Mouse (Mus musculus) limb, embryonic 10.5 days (tissue): ENCODE data around the gene Megf11. TPM values are rescaled to one million over a fixed set of nuclear protein-coding genes. Genes with fewer than 3 reads are reported as not detected.
"Not testable (repeated sequence)": the region's sequence is repeated elsewhere in the genome, so short reads cannot be mapped to it uniquely, and the experiment has no call there.

Experiments
- DNase-seq: peaks from one replicate; pipeline ENCODE4 v3.0.0-alpha.2; 2017; ENCODE audit warnings: low spot score
- H3K27ac ChIP-seq: fragments of 300-500 bp; sonication (generic); 2 replicates; pipeline ENCODE4 v1.5.1; 2016; ENCODE audit warnings: mild to moderate bottlenecking
- H3K27me3 ChIP-seq: fragments of 300-500 bp; sonication (generic); 2 replicates; pipeline ENCODE4 v1.6.1; 2016; ENCODE audit warnings: low read depth, mild to moderate bottlenecking; ENCODE audit not compliant: poor library complexity, severe bottlenecking
- H3K36me3 ChIP-seq: fragments of 300-500 bp; sonication (generic); 2 replicates; pipeline ENCODE4 v1.6.1; 2016; ENCODE audit warnings: mild to moderate bottlenecking, moderate library complexity
- H3K4me1 ChIP-seq: fragments of 300-500 bp; sonication (generic); 2 replicates; pipeline ENCODE4 v1.6.1; 2016
- H3K4me3 ChIP-seq: fragments of 300-500 bp; sonication (generic); 2 replicates; pipeline ENCODE4 v1.5.1; 2016; ENCODE audit warnings: mild to moderate bottlenecking, moderate library complexity
- H3K9me3 ChIP-seq: fragments of 300-500 bp; sonication (generic); replicated peaks from 2 replicates; pipeline ENCODE4 v1.6.1; 2016; ENCODE audit warnings: mild to moderate bottlenecking
- WGBS: fragments of 180-500 bp; shearing (Covaris S2); methylation state at CpG from one replicate; pipeline ENCODE4 v1.1.7; 2016; 5-methylcytosine and 5-hydroxymethylcytosine counted together
- polyA plus RNA-seq: library from polyadenylated mRNA; unstranded; fragments of >200 nt; fragmentation: Nextera tagmentation; extraction: Ambion mirVana; gene quantifications from 2 replicates; pipeline ENCODE4 v1.2.1, GENCODE M21; 2016

Megf11 gene
- polyA plus RNA-seq, 1 experiment from 2014 or later = 1.7 TPM

DNA sequence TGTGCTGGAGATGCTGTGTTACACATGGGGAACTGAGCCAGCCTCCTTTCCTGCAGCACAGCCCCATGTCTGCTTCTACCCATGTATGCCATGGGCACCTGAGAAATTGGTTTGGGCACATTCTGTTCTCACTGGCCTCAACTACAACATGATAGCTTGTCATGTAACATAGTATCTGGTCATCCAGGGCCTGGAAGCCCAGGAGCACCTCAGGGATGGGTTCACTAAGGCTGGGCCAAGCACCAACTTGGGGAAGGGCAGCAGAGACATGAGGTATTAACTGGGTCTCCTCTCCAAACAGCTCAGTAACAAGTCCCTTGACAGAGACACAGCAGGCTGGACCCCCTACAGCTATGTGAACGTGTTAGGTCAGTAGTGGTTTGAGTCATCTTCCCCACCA, 311.6 kb downstream of the Megf11 start:
- Histone ChIP-seq H3K27ac (no peak overlapping the region), H3K9me3 (no peaks in the 10 kb centered on the region), H3K4me3 (no peak overlapping the region), H3K4me1 (no peaks in the 10 kb centered on the region), H3K27me3 (peaks cover 7% of the 10 kb centered on the region; the same call in 1 of the 2 replicates), H3K36me3 (peaks cover 13% of the 10 kb centered on the region)
- whole genome bisulfite sequencing = 70% methylated on average over 1 of the region's 1 CpGs
- DNase-seq = no peak

DNA sequence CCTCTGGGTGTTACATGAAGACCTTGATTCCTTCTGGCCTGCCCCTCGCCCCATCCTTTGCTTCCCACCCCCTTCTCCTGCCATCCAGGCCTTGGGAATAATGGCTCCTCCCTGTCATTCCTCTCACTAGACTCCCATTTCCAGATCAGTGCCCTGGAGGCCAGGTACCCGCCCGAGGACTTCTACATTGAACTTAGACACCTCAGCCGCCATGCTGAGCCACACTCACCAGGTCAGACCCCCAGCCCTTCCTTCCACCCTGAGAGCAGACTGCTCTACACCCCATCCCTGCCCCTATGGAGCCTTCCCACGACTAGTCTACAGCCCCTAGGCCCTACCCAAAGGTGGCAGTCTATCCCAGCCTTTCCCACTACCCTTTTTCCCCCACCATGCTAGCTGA, 312.3 kb downstream of the Megf11 start:
- Histone ChIP-seq H3K27ac (no peak overlapping the region), H3K4me3 (no peak overlapping the region), H3K4me1 (no peaks in the 10 kb centered on the region), H3K36me3 (peaks cover 13% of the 10 kb centered on the region), H3K9me3 (no peaks in the 10 kb centered on the region), H3K27me3 (peaks cover under 1% of the 10 kb centered on the region; the same call in 1 of the 2 replicates)
- WGBS = 85% methylated on average over 5 of the region's 5 CpGs
- DNase-seq = no peak

DNA sequence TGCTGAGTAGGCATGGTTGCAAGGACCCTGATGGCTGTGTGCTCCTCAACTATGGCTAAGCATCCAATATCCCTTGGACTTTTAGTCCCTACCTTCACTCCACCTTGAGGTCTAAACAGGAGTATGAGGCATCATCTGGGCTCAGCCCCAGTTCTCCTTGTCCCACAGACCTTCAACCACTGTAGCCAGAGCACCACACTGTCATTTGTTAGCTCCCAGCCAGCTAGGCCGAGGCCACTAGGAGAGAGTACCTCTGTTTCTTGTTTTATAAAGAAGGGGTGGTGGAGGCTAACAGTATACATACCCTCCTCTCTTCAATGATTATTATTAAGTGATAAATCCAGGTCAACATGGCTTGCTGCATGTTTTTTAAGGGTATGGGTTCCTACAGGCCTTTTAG, 313.2 kb downstream of the Megf11 start:
- Histone ChIP-seq H3K27ac (no peak overlapping the region), H3K4me3 (no peak overlapping the region), H3K4me1 (no peaks in the 10 kb centered on the region), H3K27me3 (no peaks in the 10 kb centered on the region), H3K36me3 (peaks cover 11% of the 10 kb centered on the region), H3K9me3 (no peaks in the 10 kb centered on the region)
- WGBS = 97% methylated on average over 1 of the region's 1 CpGs
- no peak for DNase-seq

DNA sequence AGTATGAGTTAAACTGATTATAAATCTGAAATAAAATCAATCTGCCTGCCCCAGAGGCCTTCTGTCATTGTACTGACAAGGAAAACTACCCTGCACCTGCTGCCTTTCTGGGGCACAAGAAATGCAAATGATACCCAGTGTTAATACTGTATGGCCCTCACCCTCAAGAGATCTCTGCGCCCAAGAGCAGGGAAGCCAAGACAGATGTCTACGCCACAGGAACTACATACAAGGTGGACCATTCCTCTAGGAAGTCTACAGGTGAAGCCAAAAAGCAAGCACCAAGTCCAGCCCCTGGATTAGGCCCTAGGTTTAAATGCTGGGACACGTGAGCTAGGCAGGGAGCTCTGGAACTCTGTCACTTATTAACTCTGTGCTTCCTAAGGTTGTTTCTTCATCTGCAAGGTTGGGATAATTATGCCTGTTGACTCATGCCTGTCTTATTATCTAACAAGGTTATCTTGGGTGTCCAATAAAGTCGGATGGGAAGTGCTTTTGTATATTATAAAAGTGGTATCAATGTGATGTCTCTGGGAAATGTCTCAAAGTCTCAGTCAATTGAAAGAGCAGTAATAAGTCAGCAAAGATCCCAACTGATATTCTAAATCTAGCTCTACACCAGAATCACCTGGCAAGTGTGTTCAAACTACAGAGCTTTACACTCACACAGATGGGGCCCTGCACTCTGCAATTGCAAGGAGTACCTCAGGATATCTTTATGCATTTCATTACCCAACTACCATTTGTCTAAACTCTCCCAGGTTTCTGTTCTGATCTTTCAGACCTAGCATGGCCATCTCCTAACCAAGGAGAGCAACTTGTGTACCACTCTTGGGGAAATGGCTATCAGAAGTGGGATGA, 315.3 kb downstream of the Megf11 start:
- H3K4me1 ChIP-seq = no peaks in the 10 kb centered on the region
- no peaks in the 10 kb centered on the region for H3K36me3 ChIP-seq
- no peak overlapping the region for H3K27ac ChIP-seq
- no peaks in the 10 kb centered on the region for H3K9me3 ChIP-seq
- H3K27me3 ChIP-seq = no peaks in the 10 kb centered on the region
- DNase-seq = no peak
- no peak overlapping the region for H3K4me3 ChIP-seq
- WGBS = 88% methylated on average over 4 of the region's 4 CpGs

DNA sequence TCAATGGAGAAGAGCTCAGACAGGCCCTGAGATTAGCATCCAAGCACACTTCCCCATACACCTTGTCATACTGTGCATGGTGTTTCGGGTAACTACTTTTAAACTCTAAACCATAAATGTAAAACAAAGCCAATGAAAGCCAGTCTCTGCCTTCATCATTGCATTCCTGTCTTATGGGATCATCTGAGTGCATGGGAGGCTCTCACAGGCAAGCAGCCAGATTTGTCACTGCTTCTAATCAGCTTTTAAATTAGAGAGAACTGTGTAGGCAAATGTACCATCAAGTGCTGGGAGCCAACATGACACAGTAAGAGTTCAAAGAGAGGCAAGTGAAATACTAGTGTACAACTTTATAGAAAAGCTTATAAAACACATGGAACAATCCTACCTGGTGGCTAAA, 316.2 kb downstream of the Megf11 start:
- WGBS = 90% methylated on average over 1 of the region's 1 CpGs
- H3K4me3 ChIP-seq = no peak overlapping the region
- no peaks in the 10 kb centered on the region for H3K36me3 ChIP-seq
- H3K4me1 ChIP-seq = no peaks in the 10 kb centered on the region
- H3K27ac ChIP-seq = no peak overlapping the region
- no peaks in the 10 kb centered on the region for H3K27me3 ChIP-seq
- no peak for DNase-seq
- no peaks in the 10 kb centered on the region for H3K9me3 ChIP-seq

DNA sequence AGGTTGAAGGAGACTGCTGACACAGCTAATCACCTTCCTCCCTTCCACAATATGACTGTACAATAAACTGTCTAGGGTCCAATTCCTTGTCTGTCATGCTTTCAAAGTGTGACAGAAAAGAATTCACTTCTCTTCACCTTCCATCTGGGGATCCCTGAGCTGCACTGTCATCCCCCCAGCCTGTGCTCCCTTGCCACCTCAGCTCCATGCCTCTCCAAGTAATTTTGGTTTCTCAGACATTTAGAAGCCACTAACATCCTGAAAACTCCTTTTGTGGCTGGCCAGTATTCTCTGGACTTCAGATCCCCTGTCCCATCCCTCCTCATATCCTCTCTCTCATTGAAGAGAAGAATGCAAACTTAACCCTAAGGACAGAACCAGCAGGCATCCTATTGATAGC, 317.0 kb downstream of the Megf11 start:
- H3K27ac ChIP-seq = no peak overlapping the region
- no peaks in the 10 kb centered on the region for H3K27me3 ChIP-seq
- DNase-seq = no peak

DNA sequence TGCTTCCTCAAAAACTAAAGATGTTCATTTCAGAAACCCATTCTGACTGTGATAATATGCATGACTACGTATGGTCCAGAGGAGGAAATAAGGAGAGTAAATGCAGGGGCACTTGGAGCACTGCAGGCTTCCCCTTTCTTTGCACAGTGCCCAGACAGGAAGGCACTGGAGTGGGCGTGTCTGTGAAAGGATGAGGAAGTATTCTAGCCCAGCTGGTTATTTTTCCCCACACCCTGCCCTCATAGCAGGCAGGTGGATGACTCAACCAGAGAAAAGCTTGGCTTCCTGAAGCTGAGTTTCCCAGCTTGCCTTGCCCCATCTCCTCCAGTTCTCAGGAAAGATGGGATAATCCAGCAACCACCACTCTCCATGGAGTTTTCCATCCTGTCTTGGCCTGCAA, 317.5 kb downstream of the Megf11 start:
- no peaks in the 10 kb centered on the region for H3K4me1 ChIP-seq
- H3K27me3 ChIP-seq = no peaks in the 10 kb centered on the region
- no peak for DNase-seq
- no peak overlapping the region for H3K27ac ChIP-seq
- no peak overlapping the region for H3K4me3 ChIP-seq
- WGBS = 78% methylated on average over 2 of the region's 2 CpGs
- peaks cover 7% of the 10 kb centered on the region for H3K36me3 ChIP-seq
- H3K9me3 ChIP-seq = no peaks in the 10 kb centered on the region

More for the DNA sequence above, 317.0 kb downstream of the Megf11 start:
- Histone ChIP-seq H3K36me3 (peaks cover 3% of the 10 kb centered on the region; the same call in 1 of the 2 replicates), H3K4me1 (no peaks in the 10 kb centered on the region), H3K4me3 (no peak overlapping the region), H3K9me3 (no peaks in the 10 kb centered on the region)

DNA sequence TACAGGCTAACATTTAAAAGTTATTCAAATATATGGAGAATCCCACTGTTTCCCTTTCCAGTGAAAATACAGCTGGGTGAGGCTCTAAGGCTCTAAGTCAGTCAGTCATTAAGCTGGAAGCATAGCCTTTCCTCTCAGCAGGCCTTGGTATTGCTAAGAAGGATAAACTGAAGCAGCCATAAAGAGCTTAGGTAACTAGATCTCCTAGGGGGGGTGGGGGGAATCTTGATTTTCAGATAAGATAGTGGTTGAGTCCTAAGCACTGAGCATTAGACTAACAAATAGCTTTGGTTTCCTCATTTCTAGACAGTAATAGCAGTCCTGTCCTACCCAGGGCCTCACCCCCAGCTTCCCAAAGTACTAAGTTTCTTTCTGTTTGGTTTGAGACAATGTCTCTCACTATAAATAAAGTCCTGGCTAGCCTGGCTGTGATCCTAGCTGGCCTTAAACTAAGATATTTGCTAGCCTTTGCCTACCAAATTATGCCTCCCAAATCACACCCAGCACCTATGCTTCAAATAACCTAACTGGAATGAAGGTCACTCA, 318.1 kb downstream of the Megf11 start:
- Histone ChIP-seq H3K27ac (no peak overlapping the region), H3K36me3 (peaks cover 12% of the 10 kb centered on the region), H3K9me3 (no peaks in the 10 kb centered on the region), H3K4me3 (no peak overlapping the region), H3K4me1 (no peaks in the 10 kb centered on the region), H3K27me3 (no peaks in the 10 kb centered on the region)
- DNase-seq = no peak

DNA sequence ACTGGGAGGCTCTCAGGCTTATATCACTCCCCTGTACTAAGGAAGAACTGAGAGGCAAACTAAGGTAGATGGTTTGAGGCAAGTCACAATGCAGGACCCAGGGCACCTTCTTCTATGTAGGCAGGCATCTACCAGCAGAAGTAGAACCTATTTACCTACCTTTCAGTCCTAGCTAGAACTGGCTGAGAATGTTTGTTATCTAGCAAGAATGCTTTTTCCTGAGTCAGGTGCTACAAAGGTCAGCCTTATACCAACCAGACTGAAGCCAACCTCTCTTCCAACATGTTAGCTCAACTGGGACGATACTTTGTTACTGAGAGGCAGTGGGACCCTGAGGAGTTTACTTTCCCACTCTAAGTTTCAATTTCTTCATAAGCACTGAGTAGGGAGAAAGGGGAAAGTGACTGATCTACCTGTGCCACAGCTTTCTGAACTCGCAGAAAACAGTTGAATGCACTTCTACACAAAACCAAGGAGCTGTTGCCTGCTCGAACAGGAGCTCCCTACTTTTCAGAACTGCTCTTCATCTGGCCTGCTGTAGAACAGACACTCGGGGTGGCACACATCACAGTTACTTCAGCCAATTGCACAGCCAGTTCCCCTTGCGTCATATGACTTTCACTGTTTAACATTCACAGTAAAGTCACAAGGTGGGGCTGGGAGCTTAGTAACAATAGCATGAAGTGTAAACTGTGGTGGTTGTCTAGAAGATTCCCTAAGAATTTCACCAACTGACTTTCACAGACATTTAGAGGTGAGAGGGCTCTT, 318.8 kb downstream of the Megf11 start:
- WGBS = 85% methylated on average over 5 of the region's 5 CpGs
- DNase-seq = no peak
- Histone ChIP-seq H3K9me3 (no peaks in the 10 kb centered on the region), H3K27ac (no peak overlapping the region), H3K36me3 (peaks cover 15% of the 10 kb centered on the region), H3K4me3 (no peak overlapping the region), H3K4me1 (no peaks in the 10 kb centered on the region), H3K27me3 (no peaks in the 10 kb centered on the region)

DNA sequence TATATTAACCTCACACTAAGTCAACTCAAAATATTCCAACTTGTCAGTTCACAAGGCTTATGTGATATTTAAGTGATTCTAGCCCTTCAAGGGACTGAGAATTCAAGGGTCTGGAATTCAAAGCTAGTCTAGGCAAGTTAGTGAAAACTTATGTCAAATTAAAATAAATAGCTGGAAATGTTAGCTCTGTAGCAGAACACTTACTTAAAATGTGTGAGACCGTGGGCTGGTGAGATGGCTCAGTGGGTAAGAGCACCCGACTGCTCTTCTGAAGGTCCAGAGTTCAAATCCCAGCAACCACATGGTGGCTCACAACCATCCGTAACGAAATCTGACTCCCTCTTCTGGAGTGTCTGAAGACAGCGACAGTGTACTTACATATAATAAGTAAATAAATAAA, 324.9 kb downstream of the Megf11 start:
- 92% methylated on average over 5 of the region's 5 CpGs for WGBS
- not testable (repeated sequence) for H3K4me1 ChIP-seq, H3K27me3 ChIP-seq, H3K9me3 ChIP-seq, H3K27ac ChIP-seq, DNase-seq, H3K4me3 ChIP-seq
- peaks cover 21% of the 10 kb centered on the region for H3K36me3 ChIP-seq

DNA sequence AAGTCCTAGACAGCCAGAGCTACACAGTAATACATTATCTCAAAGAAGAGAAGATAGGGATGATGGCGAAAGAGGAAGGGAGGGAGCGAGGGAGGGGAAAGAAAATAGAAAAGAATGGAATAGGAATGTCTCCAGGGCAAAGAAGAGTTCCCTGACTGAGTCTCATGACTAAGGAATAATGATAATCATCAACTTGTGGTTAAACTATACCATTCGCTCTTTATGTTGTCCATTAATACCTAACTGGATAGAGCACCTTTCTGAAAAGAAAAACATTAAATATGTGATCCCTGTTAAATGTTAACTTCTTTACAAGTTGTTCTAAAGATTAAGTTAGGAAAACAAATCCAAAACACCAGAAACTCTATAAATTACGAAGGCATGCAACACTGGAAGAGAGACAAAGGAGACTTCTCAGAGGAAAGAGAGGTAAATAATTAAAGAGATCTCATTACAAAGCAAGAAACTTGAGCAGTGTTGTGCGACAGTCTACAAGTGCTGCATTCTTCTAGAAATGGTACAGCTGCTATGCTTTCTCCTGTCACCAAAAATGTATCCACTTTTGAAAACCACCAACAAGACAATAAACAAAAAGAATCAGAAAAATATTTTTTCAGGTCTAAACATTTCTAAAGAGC, 334.2 kb downstream of the Megf11 start:
- no peaks in the 10 kb centered on the region for H3K27me3 ChIP-seq
- H3K4me3 ChIP-seq = no peak overlapping the region
- H3K4me1 ChIP-seq = no peaks in the 10 kb centered on the region
- DNase-seq = no peak
- H3K9me3 ChIP-seq = no peaks in the 10 kb centered on the region
- H3K27ac ChIP-seq = no peak overlapping the region
- H3K36me3 ChIP-seq = peaks cover 38% of the 10 kb centered on the region
- WGBS = 84% methylated on average over 5 of the region's 5 CpGs

DNA sequence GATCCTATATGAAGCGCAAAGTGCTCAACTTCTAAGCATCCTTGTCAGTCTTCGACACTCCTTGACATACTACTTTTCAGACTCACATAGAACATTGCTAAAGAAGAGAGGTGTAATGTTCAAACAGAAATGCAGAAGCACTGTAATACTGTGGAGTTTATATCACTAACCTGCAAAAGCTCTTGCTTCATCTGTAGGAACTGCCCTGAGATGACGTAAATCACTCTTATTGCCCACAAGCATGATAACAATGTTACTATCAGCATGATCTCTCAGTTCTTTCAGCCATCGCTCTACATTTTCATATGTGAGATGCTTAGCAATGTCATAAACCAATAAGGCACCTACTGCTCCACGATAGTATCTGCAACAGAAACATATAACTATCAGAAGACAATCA, 341.0 kb downstream of the Megf11 start:
- Histone ChIP-seq H3K4me3 (no peak overlapping the region), H3K36me3 (peaks cover 52% of the 10 kb centered on the region), H3K9me3 (no peaks in the 10 kb centered on the region), H3K4me1 (no peaks in the 10 kb centered on the region), H3K27me3 (no peaks in the 10 kb centered on the region), H3K27ac (no peak overlapping the region)
- no peak for DNase-seq
- 96% methylated on average over 5 of the region's 5 CpGs for WGBS
